Mouse (Mus musculus): ENCODE measurements around the gene Dlx4. TPM values are rescaled to one million over a fixed set of nuclear protein-coding genes. Genes with fewer than 3 reads are reported as not detected.
A peak's percentile ranks its signal among the peaks of the same experiment; 100 is the strongest.

The Dlx4 gene
- polyA plus RNA-seq, 1 experiment from 2014 or later: 1.3 TPM

DNA sequence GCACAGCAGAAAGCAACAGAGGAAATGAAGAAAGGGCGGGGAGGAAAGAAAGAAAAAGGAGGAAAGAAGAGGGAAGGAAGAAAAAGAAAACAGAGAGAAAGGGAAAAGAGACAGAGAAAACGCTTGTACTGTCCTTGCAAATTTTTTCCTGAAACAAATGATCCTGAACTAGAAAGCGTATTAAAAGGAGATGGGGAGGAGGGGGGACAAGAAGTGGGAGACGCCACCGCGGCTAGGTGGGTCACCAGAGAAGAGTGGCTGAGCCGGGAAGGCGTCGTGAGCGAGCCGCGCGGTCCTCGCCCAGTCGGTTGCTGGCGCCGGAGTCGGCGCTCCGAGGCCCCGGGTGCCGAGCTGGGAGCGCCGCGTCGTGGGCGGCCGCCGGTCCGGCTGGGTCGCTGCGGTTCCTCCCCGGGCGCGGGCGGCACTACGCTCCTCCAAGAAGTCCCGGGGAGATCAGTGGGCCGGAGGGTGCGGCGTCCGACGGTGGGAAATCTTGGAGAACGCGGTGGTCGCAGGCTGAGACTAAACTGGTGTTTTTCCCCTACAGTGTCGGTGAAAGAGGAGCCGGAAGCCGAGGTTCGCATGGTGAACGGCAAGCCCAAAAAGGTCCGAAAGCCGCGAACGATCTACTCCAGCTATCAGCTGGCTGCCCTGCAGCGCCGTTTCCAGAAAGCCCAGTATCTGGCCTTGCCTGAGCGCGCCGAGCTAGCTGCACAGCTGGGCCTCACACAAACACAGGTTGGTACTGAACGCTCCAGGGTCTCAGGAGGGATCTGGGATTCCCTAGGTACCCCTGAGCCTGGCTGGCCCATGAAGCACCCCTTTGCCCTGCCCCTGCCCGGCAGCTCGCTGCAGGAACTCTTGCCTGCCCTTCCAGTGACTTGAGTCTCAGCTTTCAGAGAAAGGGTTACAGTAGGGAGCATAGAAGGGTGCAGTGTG, 24.6 kb downstream of the Dlx4 start:
- DNase-seq (ENCODE audit: low read depth, low spot score) (no peak), ATAC-seq (no peak)
- in situ Hi-C loops (cut with MboI; ENCODE audit: low pct_unique_long_range_greater_than_20kb): loop anchor here (5.0 kb wide), 2 partner anchors 111 to 401 kb away; no protein-coding TSS in a partner anchor
- no peak for TF ChIP-seq CTCF (IDR thresholded peaks at IDR 0.05)
- ChIA-PET POLR2A (interaction anchor here (1.3 kb wide), 1 partner anchor 9 kb away, joined by 3 read pairs; no protein-coding TSS in a partner anchor), CTCF (interaction anchor here (1.4 kb wide), 1 partner anchor 130 kb away, joined by 4 read pairs; no protein-coding TSS in a partner anchor)
- peaks cover 38% of the 10 kb centered on the region for H3K27me3 ChIP-seq

DNA sequence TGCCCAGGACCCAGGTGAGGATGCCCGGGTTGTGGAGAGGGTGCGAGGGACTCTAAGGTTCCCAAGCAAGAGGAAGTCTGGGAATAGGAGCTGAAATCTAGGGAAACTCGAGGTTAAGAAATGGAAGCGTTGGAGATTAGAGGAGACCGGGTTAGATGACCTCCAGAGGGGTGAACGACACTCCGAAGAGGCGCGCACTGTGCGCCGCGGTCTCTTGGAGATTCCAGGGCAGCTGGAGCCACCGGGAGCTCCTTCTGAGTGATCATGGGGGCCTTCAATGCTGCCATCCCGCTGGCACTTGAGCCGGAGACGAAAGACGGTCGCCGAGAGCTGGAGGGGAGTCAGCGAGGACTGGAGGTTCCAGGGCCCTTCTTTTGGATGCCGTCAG, 25.4 kb downstream of the Dlx4 start:
- no peak for ATAC-seq
- POLR2A ChIA-PET: no interaction called here
- in situ Hi-C loops (cut with MboI; ENCODE audit: low pct_unique_long_range_greater_than_20kb): loop anchor here (5.0 kb wide), 2 partner anchors 112 to 402 kb away; no protein-coding TSS in a partner anchor
- DNase-seq (ENCODE audit: low read depth, low spot score): no peak
- H3K27me3 ChIP-seq: peaks cover 38% of the 10 kb centered on the region
- no peak for TF ChIP-seq CTCF (IDR thresholded peaks at IDR 0.05)
- CTCF ChIA-PET: interaction anchor here (1.4 kb wide), 1 partner anchor 131 kb away, joined by 4 read pairs; no protein-coding TSS in a partner anchor

DNA sequence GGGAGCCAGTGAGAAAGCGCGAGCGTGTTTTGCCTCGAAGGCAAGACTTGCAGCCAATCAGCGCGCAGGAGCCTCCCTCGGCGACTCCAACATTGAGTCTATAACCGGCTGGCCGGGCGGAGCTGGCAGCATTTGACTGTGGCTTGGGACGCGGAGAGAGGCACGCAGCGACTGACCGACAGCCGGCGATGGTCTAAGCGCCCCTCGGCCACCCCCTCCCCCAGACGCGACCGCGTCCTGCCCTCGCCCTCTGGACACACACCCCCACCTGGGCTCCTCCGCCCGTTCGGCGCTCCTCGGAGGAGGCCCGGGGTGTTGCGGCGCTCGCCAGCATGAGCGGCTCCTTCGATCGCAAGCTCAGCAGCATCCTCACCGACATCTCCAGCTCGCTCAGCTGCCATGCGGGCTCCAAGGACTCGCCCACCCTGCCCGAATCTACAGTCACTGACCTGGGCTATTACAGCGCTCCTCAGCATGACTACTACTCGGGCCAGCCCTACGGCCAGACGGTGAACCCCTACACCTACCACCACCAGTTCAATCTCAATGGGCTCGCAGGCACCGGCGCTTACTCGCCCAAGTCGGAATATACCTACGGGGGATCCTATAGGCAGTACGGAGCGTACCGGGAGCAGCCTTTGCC, 26.0 kb downstream of the Dlx4 start, which contains the start of gene Dlx3:
TSS of gene Dlx3 (plus strand) at position 130 of the 643 bp plus-strand sequence.
- CTCF ChIA-PET: interaction anchor here (1.4 kb wide), 1 partner anchor 132 kb away, joined by 4 read pairs; no protein-coding TSS in a partner anchor
- TF ChIP-seq CTCF (IDR thresholded peaks at IDR 0.05): no peak
- DNase-seq (ENCODE audit: low read depth, low spot score): no peak
- in situ Hi-C loops (cut with MboI; ENCODE audit: low pct_unique_long_range_greater_than_20kb): loop anchor here (5.0 kb wide), 3 partner anchors 112 to 402 kb away; no protein-coding TSS in a partner anchor
- POLR2A ChIA-PET: no interaction called here
- ATAC-seq: no peak
- peaks cover 41% of the 10 kb centered on the region for H3K27me3 ChIP-seq

DNA sequence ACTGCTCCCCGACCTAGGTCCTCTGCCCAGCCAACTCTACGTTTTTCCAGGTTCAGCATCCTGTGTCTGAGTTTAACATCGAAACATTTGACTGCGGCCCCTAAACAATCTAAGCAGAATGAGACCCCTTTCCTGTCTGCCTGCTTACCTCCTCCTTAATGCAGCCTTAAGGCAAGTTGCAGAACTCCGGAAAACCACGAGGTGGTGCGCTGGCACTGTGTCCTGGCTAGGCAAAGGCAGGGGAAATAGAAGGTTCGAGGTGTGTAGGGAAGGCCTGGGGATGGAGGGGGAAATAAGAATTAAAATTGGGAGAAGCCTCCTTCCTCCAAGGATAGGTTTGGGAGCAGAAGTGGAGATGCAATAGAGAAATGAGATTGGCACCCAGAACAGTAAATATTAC, 27.6 kb downstream of the Dlx4 start:
- DNase-seq (ENCODE audit: low read depth, low spot score) (no peak), ATAC-seq (no peak)
- CTCF ChIA-PET: interaction anchor here (1.5 to 2.2 kb wide), 2 partner anchors 110 to 141 kb away, joined by 5 to 8 read pairs; no protein-coding TSS in a partner anchor
- POLR2A ChIA-PET: no interaction called here
- no peak for TF ChIP-seq CTCF (IDR thresholded peaks at IDR 0.05)
- in situ Hi-C loops (cut with MboI; ENCODE audit: low pct_unique_long_range_greater_than_20kb): loop anchor here (5.0 kb wide), 1 partner anchor 134 kb away; no protein-coding TSS in a partner anchor
- peaks cover 45% of the 10 kb centered on the region for H3K27me3 ChIP-seq

DNA sequence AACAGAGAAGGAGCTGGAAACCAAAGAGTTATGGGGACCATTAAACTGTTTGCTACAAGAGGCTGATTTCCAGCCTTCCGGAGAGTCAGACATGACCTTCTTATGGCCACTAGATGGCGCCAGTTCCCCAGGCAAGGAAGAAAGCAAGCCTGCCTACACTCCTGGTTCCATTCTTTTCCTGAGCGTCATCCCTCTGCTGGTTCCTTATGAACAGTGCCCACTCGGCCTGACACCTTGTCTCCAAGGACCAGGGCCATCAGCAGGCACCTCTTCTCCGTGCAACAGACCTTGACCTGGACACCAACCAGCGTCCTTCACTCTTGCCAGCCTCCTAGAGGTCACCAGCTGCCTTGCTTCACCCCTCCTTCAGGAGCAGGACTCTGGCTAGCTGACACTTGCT, 29.0 kb downstream of the Dlx4 start:
- ATAC-seq (peak; percentile 72), DNase-seq (ENCODE audit: low read depth, low spot score) (no peak)
- in situ Hi-C loops (cut with MboI; ENCODE audit: low pct_unique_long_range_greater_than_20kb): loop anchor here (5.0 kb wide), 1 partner anchor 135 kb away; no protein-coding TSS in a partner anchor
- TF ChIP-seq CTCF (IDR thresholded peaks at IDR 0.05): peak; percentile 94
- CTCF ChIA-PET: interaction anchor here (0.6 to 2.2 kb wide), 13 partner anchors 9 to 404 kb away, joined by 3 to 35 read pairs (median 4); partner anchors contain the start of gene Slc35b1
- POLR2A ChIA-PET: interaction anchor here (1.8 kb wide), 1 partner anchor 134 kb away, joined by 6 read pairs; no protein-coding TSS in a partner anchor
- H3K27me3 ChIP-seq: peaks cover 38% of the 10 kb centered on the region

DNA sequence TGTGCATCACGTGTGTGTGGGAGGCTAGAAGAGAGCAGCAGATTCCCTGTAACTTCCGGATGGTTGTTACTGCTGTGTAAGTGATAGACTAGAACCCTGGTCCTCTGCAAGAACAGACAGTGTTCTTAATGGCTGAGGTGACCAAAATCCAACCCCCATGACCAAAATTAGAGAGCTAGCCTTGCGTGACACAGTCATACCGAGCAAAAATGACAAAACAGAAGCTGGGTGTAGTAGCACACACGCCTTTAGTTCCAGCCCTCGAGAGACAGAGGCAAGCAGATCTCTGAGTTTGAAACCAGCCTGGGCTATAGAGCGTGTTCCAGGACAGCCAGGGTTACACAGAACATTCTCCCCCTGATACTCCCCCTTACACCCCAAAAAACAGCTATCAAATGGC, 36.0 kb downstream of the Dlx4 start:
- peaks cover 4% of the 10 kb centered on the region for H3K27me3 ChIP-seq
- DNase-seq (ENCODE audit: low read depth, low spot score): no peak
- in situ Hi-C loops (cut with MboI; ENCODE audit: low pct_unique_long_range_greater_than_20kb): no loop called here
- POLR2A ChIA-PET: no interaction called here
- no peak for TF ChIP-seq CTCF (IDR thresholded peaks at IDR 0.05)
- CTCF ChIA-PET: no interaction called here
- no peak for ATAC-seq

DNA sequence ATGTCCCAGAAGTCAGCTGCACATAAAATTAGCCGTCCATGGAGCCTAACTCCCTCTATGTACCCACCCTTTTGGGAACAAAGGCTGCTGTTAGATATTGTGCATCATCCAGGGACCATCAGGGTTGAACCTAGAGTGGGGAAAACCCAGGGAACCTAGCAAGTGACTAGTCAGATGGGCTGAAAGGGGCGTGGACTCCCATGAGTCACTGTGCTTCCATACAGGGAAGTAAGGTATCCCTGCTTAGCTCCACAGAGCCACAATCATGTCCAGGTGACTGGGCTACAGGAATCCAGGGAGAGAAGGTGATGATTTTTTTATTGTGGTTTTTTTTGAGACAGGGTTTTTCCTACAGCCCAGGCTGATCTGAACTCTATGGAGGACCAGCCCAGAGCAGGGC, 37.1 kb downstream of the Dlx4 start:
- ATAC-seq (no peak), DNase-seq (ENCODE audit: low read depth, low spot score) (no peak)
- CTCF ChIA-PET: no interaction called here
- no peak for TF ChIP-seq CTCF (IDR thresholded peaks at IDR 0.05)
- in situ Hi-C loops (cut with MboI; ENCODE audit: low pct_unique_long_range_greater_than_20kb): loop anchor here (5.0 kb wide), 2 partner anchors 42 to 67 kb away; partner anchors contain the start of gene Pdk2
- POLR2A ChIA-PET: no interaction called here
- H3K27me3 ChIP-seq: no peaks in the 10 kb centered on the region

DNA sequence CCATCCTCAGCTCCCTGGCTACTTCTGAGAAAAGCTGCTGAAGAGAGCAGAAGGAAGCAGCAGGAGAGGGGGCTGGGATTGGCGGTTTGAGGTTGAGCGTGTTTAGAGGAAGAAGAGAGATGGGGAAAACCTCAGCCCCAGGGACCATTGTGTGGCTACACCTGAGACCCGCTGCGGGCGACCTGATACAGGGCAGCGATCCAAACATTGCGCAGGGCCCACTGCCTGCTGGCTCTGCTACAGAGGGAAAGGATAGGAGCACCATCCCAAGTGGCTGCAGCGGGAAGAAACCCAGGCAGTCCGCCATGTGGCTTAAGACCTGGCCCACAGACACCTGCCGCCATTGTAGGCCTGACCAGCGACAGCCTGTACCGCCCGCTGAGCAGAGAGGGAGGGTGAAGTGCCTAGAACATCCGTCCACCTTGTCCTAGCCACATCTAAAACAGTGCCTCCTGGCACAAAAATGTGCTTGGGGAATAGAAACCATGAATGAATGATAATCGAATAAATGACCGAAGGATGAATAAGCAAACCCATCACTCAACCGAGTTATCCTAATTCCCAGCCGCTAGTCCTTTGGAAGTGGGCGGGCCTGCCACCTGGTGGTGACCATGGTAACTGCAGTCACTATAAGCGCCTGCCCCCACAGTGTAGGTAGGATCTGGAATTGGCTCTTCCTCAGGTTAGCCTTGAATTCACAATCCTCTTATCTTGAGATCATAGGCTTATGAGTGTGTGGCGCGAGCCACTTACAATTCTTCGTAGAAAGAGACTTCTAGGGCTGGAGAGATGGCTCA, 39.4 kb downstream of the Dlx4 start:
- POLR2A ChIA-PET: interaction anchor here (0.9 to 4.0 kb wide), 5 partner anchors 17 to 116 kb away, joined by 3 to 29 read pairs (median 4); partner anchors contain the start of genes Itga3 and Ppp1r9b
- in situ Hi-C loops (cut with MboI; ENCODE audit: low pct_unique_long_range_greater_than_20kb): loop anchor here (5.0 kb wide), 2 partner anchors 39 to 64 kb away; partner anchors contain the start of gene Pdk2
- ATAC-seq (no peak), DNase-seq (ENCODE audit: low read depth, low spot score) (no peak)
- CTCF ChIA-PET: interaction anchor here (0.8 to 4.0 kb wide), 7 partner anchors 26 to 60 kb away, joined by 3 to 56 read pairs (median 6); partner anchors contain the start of gene Itga3
- no peaks in the 10 kb centered on the region for H3K27me3 ChIP-seq
- TF ChIP-seq CTCF (IDR thresholded peaks at IDR 0.05): peak; percentile 97

DNA sequence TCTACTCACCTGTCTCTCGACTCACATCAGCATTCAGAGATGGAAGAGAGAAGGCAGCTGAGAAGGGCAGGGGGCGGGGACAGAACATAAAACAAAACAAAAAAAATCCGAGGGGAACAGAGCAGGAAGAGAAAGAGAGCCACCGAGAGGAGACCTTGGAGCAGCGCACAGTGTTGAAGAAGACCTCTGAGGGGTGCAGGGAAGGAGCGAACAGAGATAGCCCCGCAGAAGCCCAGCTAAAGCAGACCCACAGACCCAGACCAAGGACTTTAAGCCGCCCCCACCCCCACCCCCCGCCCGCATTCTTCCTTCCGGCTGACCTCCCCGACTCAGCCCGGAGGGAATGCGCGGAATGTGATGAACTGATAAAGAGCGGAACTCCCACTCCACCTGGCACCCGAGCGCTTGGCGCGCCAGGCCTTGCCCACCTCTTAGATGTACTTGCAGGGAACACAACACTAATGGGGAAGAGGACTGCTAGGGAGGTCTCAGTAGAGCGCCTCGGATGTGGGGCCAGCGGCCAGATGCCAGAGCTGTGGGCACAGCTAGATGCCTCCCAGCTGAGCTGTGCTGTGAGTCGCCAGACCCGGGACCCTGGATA, 40.7 kb downstream of the Dlx4 start:
- POLR2A ChIA-PET: interaction anchor here (0.6 to 4.0 kb wide), 12 partner anchors 16 to 1515 kb away, joined by 3 to 29 read pairs (median 4); partner anchors contain the start of genes Itga3 and Ppp1r9b
- CTCF ChIA-PET: interaction anchor here (0.8 to 4.0 kb wide), 11 partner anchors 9 to 135 kb away, joined by 3 to 56 read pairs (median 5); partner anchors contain the start of gene Itga3
- in situ Hi-C loops (cut with MboI; ENCODE audit: low pct_unique_long_range_greater_than_20kb): loop anchor here (5.0 kb wide), 2 partner anchors 38 to 63 kb away; partner anchors contain the start of gene Pdk2
- ATAC-seq (peak; percentile 10), DNase-seq (ENCODE audit: low read depth, low spot score) (no peak)
- no peaks in the 10 kb centered on the region for H3K27me3 ChIP-seq
- TF ChIP-seq CTCF (IDR thresholded peaks at IDR 0.05): peak; percentile 43
